Mouse (Mus musculus) cortical plate, adult 2 months (tissue): ENCODE measurements around the gene Cep131.

Source experiments
- CTCF ChIP-seq: fragments of 200-500 bp; IDR thresholded peaks from 2 replicates; pipeline ENCODE4 v1.5.1; 2011; ENCODE audit warnings: mild to moderate bottlenecking, control low read depth, low read length; ENCODE audit not compliant: insufficient read depth; ENCODE audit errors: extremely low read depth
- POLR2A ChIP-seq: fragments of 200-500 bp; IDR thresholded peaks from 2 replicates; pipeline ENCODE4 v1.6.1; 2011; ENCODE audit warnings: mild to moderate bottlenecking, low read length, control low read depth; ENCODE audit not compliant: insufficient read depth; ENCODE audit errors: extremely low read depth

- no peak for TF ChIP-seq POLR2A
- no peak for TF ChIP-seq CTCF
Observed at GRCm38 (mm10) chr11:120028319-120029092, 58.1 kb downstream of the Cep131 start.
